Mouse (Mus musculus) R1 (cell line): Measurements from ENCODE around the gene Ntng1.
A peak's percentile ranks its signal among the peaks of the same experiment; 100 is the strongest.
"Not testable (repeated sequence)": the region's sequence is repeated elsewhere in the genome, so short reads cannot be mapped to it uniquely, and the experiment has no call there.

Source experiments
- DNase-seq: peaks from one replicate; pipeline ENCODE4 v3.0.0-alpha.2; 2018; ENCODE audit warnings: low read depth, low spot score

Gene Ntng1

GRCm38 (mm10) chr3:109783231-109783630 is 360.6 kb downstream of the Ntng1 start:
- DNase-seq = no peak

GRCm38 (mm10) chr3:109782289-109782951 is 361.4 kb downstream of the Ntng1 start:
- DNase-seq = peak; percentile 76

GRCm38 (mm10) chr3:109781917-109782288 is 361.9 kb downstream of the Ntng1 start:
- no peak for DNase-seq

GRCm38 (mm10) chr3:109775200-109775599 is 368.6 kb downstream of the Ntng1 start:
- no peak for DNase-seq

GRCm38 (mm10) chr3:109772120-109772519 is 371.7 kb downstream of the Ntng1 start:
- DNase-seq = no peak

- DNase-seq = no peak
Observed at GRCm38 (mm10) chr3:109766939-109767338, 376.9 kb downstream of the Ntng1 start.

- DNase-seq = no peak
Observed at GRCm38 (mm10) chr3:109765608-109766007, 378.2 kb downstream of the Ntng1 start.

- DNase-seq = no peak
Observed at GRCm38 (mm10) chr3:109765141-109765540, 378.7 kb downstream of the Ntng1 start.

- no peak for DNase-seq
Observed at GRCm38 (mm10) chr3:109756426-109756825, 387.4 kb downstream of the Ntng1 start.

GRCm38 (mm10) chr3:109747593-109747992 is 396.2 kb downstream of the Ntng1 start:
- DNase-seq = not testable (repeated sequence)

GRCm38 (mm10) chr3:109740466-109741102 is 403.2 kb downstream of the Ntng1 start:
- peak; percentile 2 for DNase-seq

GRCm38 (mm10) chr3:109732327-109733182 is 411.3 kb downstream of the Ntng1 start:
- DNase-seq = peak; percentile 12

- DNase-seq = no peak
Observed at GRCm38 (mm10) chr3:109731592-109732230, 412.1 kb downstream of the Ntng1 start.
